Mouse (Mus musculus) kidney, postnatal 4 days (tissue): Measurements from ENCODE around the gene Cdca5.
"Not testable (repeated sequence)": the region's sequence is repeated elsewhere in the genome, so short reads cannot be mapped to it uniquely, and the experiment has no call there.

Experiments used
- DNase-seq, 2 experiments: peaks; one replicate each; pipeline ENCODE4 v3.0.0; 2021; ENCODE audit warnings: mixed read lengths in 2 of 2

Cdca5 gene

GRCm38 (mm10) chr19:6084478-6085248 is at the start of gene Cdca5, which contains the start of gene Zfpl1:
Gene Cdca5, plus strand, starts transcription at chr19:6084983.
Gene Zfpl1, minus strand, starts transcription at chr19:6084956.
- DNase-seq, result peak; percentile 97 to 98

GRCm38 (mm10) chr19:6035966-6036585 is 48.7 kb upstream of the Cdca5 start:
- no peak for DNase-seq

GRCm38 (mm10) chr19:6037695-6038094 is 47.1 kb upstream of the Cdca5 start:
- DNase-seq, result no peak

- no peak for DNase-seq
These were observed 46.5 kb upstream of the Cdca5 start for GRCm38 (mm10) chr19:6038326-6038725.

GRCm38 (mm10) chr19:6040002-6040401 is 44.8 kb upstream of the Cdca5 start:
- DNase-seq, result no peak

- no peak for DNase-seq
These were observed 42.5 kb upstream of the Cdca5 start for GRCm38 (mm10) chr19:6042293-6042692.

GRCm38 (mm10) chr19:6044102-6044501 is 40.7 kb upstream of the Cdca5 start:
- not testable (repeated sequence) for DNase-seq

GRCm38 (mm10) chr19:6045366-6046293 is 39.2 kb upstream of the Cdca5 start:
- no peak for DNase-seq

GRCm38 (mm10) chr19:6046294-6047153 is 38.3 kb upstream of the Cdca5 start, which contains the start of gene Syvn1:
Gene Syvn1, plus strand, starts transcription at chr19:6046576.
- DNase-seq, result peak; percentile 89 to 94

GRCm38 (mm10) chr19:6047154-6047898 is 37.5 kb upstream of the Cdca5 start:
- no peak for DNase-seq

- peak in 1 of 2 experiments; percentile 18 for DNase-seq
These were observed 37.0 kb upstream of the Cdca5 start for GRCm38 (mm10) chr19:6047899-6048166.

- peak in 1 of 2 experiments; percentile 2 for DNase-seq
These were observed 35.9 kb upstream of the Cdca5 start for GRCm38 (mm10) chr19:6048681-6049410.

- no peak for DNase-seq
These were observed 32.3 kb upstream of the Cdca5 start for GRCm38 (mm10) chr19:6052516-6052915.

- DNase-seq, result peak in 1 of 2 experiments; percentile 11
These were observed 30.5 kb upstream of the Cdca5 start for GRCm38 (mm10) chr19:6054296-6054695.

- DNase-seq, result no peak
These were observed 28.1 kb upstream of the Cdca5 start for GRCm38 (mm10) chr19:6056696-6057095.

- DNase-seq, result peak; percentile 100
These were observed 27.3 kb upstream of the Cdca5 start, which contains the start of the genes Mrpl49 and Fau for GRCm38 (mm10) chr19:6057313-6058096. Gene Mrpl49, minus strand, starts transcription at chr19:6057785. Gene Fau, plus strand, starts transcription at chr19:6057844.

GRCm38 (mm10) chr19:6058513-6058912 is 26.3 kb upstream of the Cdca5 start:
- DNase-seq, result no peak

GRCm38 (mm10) chr19:6058966-6059365 is 25.8 kb upstream of the Cdca5 start:
- DNase-seq, result no peak

- DNase-seq, result peak; percentile 94 to 96
These were observed 23.7 kb upstream of the Cdca5 start, which contains the start of gene Znhit2 for GRCm38 (mm10) chr19:6061021-6061533. Gene Znhit2, plus strand, starts transcription at chr19:6061192.
